In genomic region chr1:98084596-98085274, GRCm38 (mm10) we compare ENCODE assay signal across 12 mouse cellular contexts. TPM values are rescaled to one million over a fixed set of nuclear protein-coding genes. Genes with fewer than 3 reads are reported as not detected.
DNase-seq lines count a peak whose midpoint lies in the region; ATAC-seq and TF ChIP-seq lines count a peak whose summit lies in the region.
"Had no signal": no experiment of that assay in that cellular context is flagged by ENCODE, and none has a peak within 500 bp of the region (broad histone marks: within the 10 kb centered on the region; RNA-seq: fewer than 3 reads in every experiment).

No protein-coding gene starts in this region.

- ATAC-seq in midbrain, embryonic 16.5 days = peak; percentile 25; the same call in 1 of the 2 replicates

- WGBS in heart, embryonic 10.5 days = 51% methylated on average over 13 of the region's 13 CpGs
- 66% methylated on average over 13 of the region's 13 CpGs for WGBS in kidney, adult 2 months
- 59% methylated on average over 13 of the region's 13 CpGs for WGBS in midbrain, embryonic 16.5 days

- H3K4me1 ChIP-seq in heart, embryonic 10.5 days = peaks cover 43% of the 10 kb centered on the region
- H3K4me1 ChIP-seq in kidney, adult 2 months (ENCODE audit: control insufficient read depth, insufficient read depth, low read length) = no peaks in the 10 kb centered on the region
- peaks cover 20% of the 10 kb centered on the region for H3K4me1 ChIP-seq in midbrain, embryonic 16.5 days (ENCODE audit: control insufficient read depth, insufficient read depth, low read length)

- no peak for TF ChIP-seq POLR2A in kidney, adult 2 months (IDR thresholded peaks at IDR 0.05; ENCODE audit: low read depth, low read length)

- no peaks in the 10 kb centered on the region for H3K9me3 ChIP-seq in heart, embryonic 10.5 days
- H3K9me3 ChIP-seq in midbrain, embryonic 16.5 days (replicated peaks; ENCODE audit: control insufficient read depth, low read length, poor library complexity, severe bottlenecking) = no peaks in the 10 kb centered on the region

- peak overlapping the region; percentile 12; the same call in 1 of the 2 replicates for H3K4me3 ChIP-seq in heart, embryonic 10.5 days
- H3K4me3 ChIP-seq in kidney, adult 2 months (ENCODE audit: insufficient read depth, low read depth, low read length) = no peak overlapping the region
- no peak overlapping the region for H3K4me3 ChIP-seq in midbrain, embryonic 16.5 days (ENCODE audit: low read depth, low read length)
- H3K4me3 ChIP-seq: erythroblast, embryonic 14.5 days; gastrocnemius, adult 2 months had no signal

- no peak for TF ChIP-seq CTCF in kidney, adult 2 months (conservative IDR thresholded peaks at IDR 0.05; ENCODE audit: insufficient read depth, insufficient read length, low read depth, low read length)

- no peak overlapping the region for H3K4me2 ChIP-seq in midbrain, embryonic 16.5 days (ENCODE audit: low read length)

- H3K36me3 ChIP-seq in heart, embryonic 10.5 days = no peaks in the 10 kb centered on the region
- no peaks in the 10 kb centered on the region for H3K36me3 ChIP-seq in kidney, adult 2 months (ENCODE audit: control insufficient read depth, insufficient read depth, low read length)
- no peaks in the 10 kb centered on the region for H3K36me3 ChIP-seq in midbrain, embryonic 16.5 days (ENCODE audit: control insufficient read depth, insufficient read depth, low read length)

- no peak overlapping the region for H3K9ac ChIP-seq in midbrain, embryonic 16.5 days (ENCODE audit: low read depth, low read length)

- DNase-seq in heart, embryonic 10.5 days (ENCODE audit: low spot score) = peak; percentile 81
- DNase-seq in heart, postnatal 25 days (ENCODE audit: low spot score) = no peak
- peak; percentile 11 for DNase-seq in kidney, adult 2 months
- DNase-seq in kidney, postnatal 25 days = no peak
- peak; percentile 27 for DNase-seq in R1 (ENCODE audit: low read depth, low spot score)
- no peak for DNase-seq in thymus, adult 18-20 months
- DNase-seq in cerebellum, postnatal 25 days = no peak
- DNase-seq: gastrocnemius, adult 2 months; lung, postnatal 36 days; thymus, postnatal 14 days had no signal

- H3K27ac ChIP-seq in heart, embryonic 10.5 days = peak overlapping the region; percentile 75
- no peak overlapping the region for H3K27ac ChIP-seq in kidney, adult 2 months (ENCODE audit: insufficient read depth, low read depth, low read length)
- H3K27ac ChIP-seq in midbrain, embryonic 16.5 days (ENCODE audit: low read length) = no peak overlapping the region
- H3K27ac ChIP-seq: gastrocnemius, adult 2 months had no signal

- intact Hi-C loops in heart, postnatal 25 days (cut with DNase I) = no loop called here

- H3K27me3 ChIP-seq in heart, embryonic 10.5 days (ENCODE audit: insufficient read depth, poor library complexity, severe bottlenecking) = no peaks in the 10 kb centered on the region
- H3K27me3 ChIP-seq in kidney, adult 2 months (replicated peaks; ENCODE audit: control insufficient read depth, insufficient read depth, low read length) = no peaks in the 10 kb centered on the region
- H3K27me3 ChIP-seq in midbrain, embryonic 16.5 days (ENCODE audit: control insufficient read depth, insufficient read depth, low read depth, low read length) = no peaks in the 10 kb centered on the region

RNA-seq across cellular contexts. Expression of gene Pam, which starts 10.7 kb away (rescaled TPM):
- 88.8 and 231 TPM in 2 replicates for polyA plus RNA-seq in heart, embryonic 10.5 days (2016; fragmentation: Nextera tagmentation; extraction: Ambion mirVana)
- total RNA-seq in heart, postnatal 25 days (2021) = 100 to 1,000 TPM; 615 to 691 TPM
- 54.7 and 97.4 TPM in 2 replicates for polyA plus RNA-seq in kidney, adult 2 months (2012; rRNA removed)
- 35.4 and 35.6 TPM in 2 replicates for polyA plus RNA-seq in midbrain, embryonic 16.5 days (2015; fragmentation: Nextera tagmentation; extraction: Ambion mirVana)

Comparison
In these comparisons a context has a peak if more than half of its experiments do, and no peak if none do; other contexts are left out.
1. DNase-seq: peak in heart, embryonic 10.5 days (single experiment), kidney, adult 2 months (single experiment) and R1 (single experiment); none in heart, postnatal 25 days (single experiment), kidney, postnatal 25 days (0 of 2), thymus, adult 18-20 months (0 of 2) and cerebellum, postnatal 25 days (0 of 2).